Mouse (Mus musculus): ENCODE measurements at regions not wholly inside any gene's neighbourhood (a gene's known extent, or its start where the extent isn't known, plus 50 kb on each side); places are given as distances from the start of the nearest gene placed in this dataset.
"Not testable (repeated sequence)": the region's sequence is repeated elsewhere in the genome, so short reads cannot be mapped to it uniquely, and the experiment has no call there.

DNA sequence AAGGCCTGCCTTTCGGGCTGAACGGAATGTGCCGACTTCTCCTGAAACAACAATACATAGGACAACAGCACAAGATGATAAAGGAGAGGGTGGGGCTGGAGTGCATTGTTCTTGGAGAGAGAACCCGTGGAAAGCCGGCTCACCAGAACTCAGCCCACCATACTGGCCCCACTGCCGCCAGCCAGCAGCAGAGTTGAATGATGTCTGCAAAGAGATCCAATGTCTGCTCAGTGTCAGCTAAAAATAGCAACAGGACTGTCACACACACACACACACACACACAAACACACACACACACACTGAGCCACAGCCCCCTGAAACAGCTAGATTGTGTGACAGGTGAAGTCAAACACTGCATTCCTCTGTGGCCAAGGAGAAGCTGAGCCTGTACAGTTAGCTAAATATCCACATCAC lies 58.9 kb upstream of the Xcl1 start:
- no peak for TF ChIP-seq POLR2A (IDR thresholded peaks at IDR 0.05; ENCODE audit: extremely low read depth, insufficient read depth, low read length)
- no peak for TF ChIP-seq CTCF (IDR thresholded peaks at IDR 0.05; ENCODE audit: extremely low read depth, insufficient read depth, low read length)
- Histone ChIP-seq H3K27ac (ENCODE audit: insufficient read depth, low read length) (no peak overlapping the region), H3K4me1 (ENCODE audit: control insufficient read depth, insufficient read depth, low read length) (no peaks in the 10 kb centered on the region; the same call in 1 of the 2 replicates), H3K4me3 (ENCODE audit: insufficient read depth, low read length) (no peak overlapping the region)

DNA sequence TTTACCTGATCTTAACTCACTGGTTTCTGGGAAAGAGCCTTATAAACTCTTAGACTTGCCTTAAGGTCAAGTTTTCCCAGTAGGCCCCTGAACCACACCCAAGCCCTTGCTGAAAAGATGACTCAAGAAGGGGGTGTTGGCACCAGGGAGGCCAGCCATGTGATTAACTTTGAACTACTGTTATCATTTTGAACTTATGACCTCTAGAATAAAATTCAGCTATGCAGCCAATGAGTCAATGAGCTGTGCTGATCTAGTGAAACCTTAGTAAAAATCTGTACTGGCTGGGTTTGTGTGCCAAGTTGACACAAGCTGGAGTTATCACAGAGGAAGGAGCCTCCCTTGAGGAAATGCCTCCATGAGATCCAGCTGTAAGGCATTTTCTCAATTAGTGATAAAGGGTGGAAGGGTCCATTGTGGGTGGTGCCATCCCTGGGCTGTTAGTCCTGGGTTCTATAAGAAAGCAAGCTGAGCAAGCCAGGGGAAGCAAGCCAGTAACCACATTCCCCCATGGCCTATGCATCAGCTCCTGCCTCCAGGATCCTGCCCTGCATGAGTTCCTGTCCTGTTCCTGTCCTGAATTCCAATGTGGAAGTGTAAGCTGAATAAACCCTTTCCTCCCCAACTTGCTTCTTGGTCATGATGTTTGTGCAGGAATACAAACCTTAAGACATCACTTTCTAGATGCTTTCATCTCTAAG lies 58.0 kb upstream of the Xcl1 start:
- not testable (repeated sequence) for H3K27ac ChIP-seq (ENCODE audit: insufficient read depth, low read length); H3K4me3 ChIP-seq (ENCODE audit: insufficient read depth, low read length); H3K4me1 ChIP-seq (ENCODE audit: control insufficient read depth, insufficient read depth, low read length)

DNA sequence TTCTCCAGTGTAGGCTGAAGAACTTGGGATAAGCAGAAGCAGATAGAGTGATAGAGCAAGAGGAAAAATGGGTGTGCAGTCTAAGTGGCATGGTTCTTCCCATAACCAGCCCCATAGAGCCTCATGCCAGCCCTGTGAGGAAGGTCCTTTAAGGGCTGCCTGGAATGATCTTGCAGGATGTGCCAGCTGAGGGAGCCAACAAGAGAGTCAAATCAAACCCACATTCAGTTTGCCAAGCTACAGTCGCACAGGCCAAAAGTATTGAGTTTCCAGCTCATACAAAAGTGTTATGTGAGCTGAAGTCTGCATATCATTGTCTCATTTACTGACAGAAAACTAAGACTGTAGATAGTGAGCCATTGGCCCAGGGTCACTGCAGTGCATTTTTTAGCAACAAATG lies 53.7 kb upstream of the Xcl1 start:
- H3K4me1 ChIP-seq (ENCODE audit: control insufficient read depth, insufficient read depth, low read length): no peaks in the 10 kb centered on the region; the same call in 1 of the 2 replicates
- peak overlapping the region; percentile 70 for H3K27ac ChIP-seq (ENCODE audit: insufficient read depth, low read length)
- no peak overlapping the region for H3K4me3 ChIP-seq (ENCODE audit: insufficient read depth, low read length)
- no peak for TF ChIP-seq POLR2A (IDR thresholded peaks at IDR 0.05; ENCODE audit: extremely low read depth, insufficient read depth, low read length)
- no peak for TF ChIP-seq CTCF (IDR thresholded peaks at IDR 0.05; ENCODE audit: extremely low read depth, insufficient read depth, low read length)

DNA sequence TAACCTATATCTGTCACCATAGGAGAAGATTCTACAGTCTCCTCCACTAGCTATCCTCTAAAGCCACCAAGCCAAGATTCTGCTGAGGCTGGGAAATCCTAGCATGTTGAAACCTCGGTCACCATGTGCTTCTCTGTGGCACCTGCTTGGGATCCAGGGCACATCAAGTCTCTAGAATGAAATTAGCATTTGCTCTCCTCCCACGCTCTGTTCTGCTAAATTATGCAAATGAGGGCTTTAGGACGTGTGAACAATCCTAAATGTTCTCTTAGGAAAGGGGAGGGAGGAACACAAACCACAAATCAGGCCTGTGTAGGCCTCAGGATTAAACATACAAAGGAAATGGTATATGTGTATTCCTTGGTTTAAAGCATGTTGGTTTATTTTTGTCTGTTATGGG lies 52.9 kb upstream of the Xcl1 start:
- H3K27ac ChIP-seq (ENCODE audit: insufficient read depth, low read length): no peak overlapping the region
- no peak for TF ChIP-seq POLR2A (IDR thresholded peaks at IDR 0.05; ENCODE audit: extremely low read depth, insufficient read depth, low read length)
- no peak for TF ChIP-seq CTCF (IDR thresholded peaks at IDR 0.05; ENCODE audit: extremely low read depth, insufficient read depth, low read length)
- no peak overlapping the region for H3K4me3 ChIP-seq (ENCODE audit: insufficient read depth, low read length)
- no peaks in the 10 kb centered on the region; the same call in 1 of the 2 replicates for H3K4me1 ChIP-seq (ENCODE audit: control insufficient read depth, insufficient read depth, low read length)

DNA sequence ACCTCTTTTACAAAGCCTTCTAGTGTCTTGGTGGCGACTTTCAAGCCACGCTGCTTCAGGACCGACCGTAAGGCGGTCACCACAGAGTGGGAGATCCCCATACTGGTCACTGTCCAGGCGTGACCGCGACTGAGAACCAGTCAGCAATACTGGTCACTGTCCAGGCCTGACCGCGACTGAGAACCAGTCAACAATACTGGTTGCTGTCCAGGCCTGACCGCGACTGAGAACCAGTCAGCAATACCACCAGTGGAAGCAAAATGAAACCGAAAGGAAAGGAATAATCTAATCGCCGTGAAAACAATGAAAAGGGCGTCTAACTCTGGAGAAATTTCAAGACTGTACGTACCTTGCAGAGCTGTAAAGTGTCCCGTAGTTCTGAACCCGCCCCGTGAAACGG lies 50.2 kb upstream of the Xcl1 start:
- H3K27ac ChIP-seq (ENCODE audit: insufficient read depth, low read length); H3K4me1 ChIP-seq (ENCODE audit: control insufficient read depth, insufficient read depth, low read length); H3K4me3 ChIP-seq (ENCODE audit: insufficient read depth, low read length): not testable (repeated sequence)

Data from cortical plate, adult 2 months (tissue).